Mouse (Mus musculus): ENCODE results near the gene Kcnk4. TPM values are rescaled to one million over a fixed set of nuclear protein-coding genes. Genes with fewer than 3 reads are reported as not detected.
A peak's percentile ranks its signal among the peaks of the same experiment; 100 is the strongest.

Kcnk4 gene
- polyA plus RNA-seq (2012; rRNA removed) = 0.17 TPM in 1 of 2 replicates, not detected in the other

DNA sequence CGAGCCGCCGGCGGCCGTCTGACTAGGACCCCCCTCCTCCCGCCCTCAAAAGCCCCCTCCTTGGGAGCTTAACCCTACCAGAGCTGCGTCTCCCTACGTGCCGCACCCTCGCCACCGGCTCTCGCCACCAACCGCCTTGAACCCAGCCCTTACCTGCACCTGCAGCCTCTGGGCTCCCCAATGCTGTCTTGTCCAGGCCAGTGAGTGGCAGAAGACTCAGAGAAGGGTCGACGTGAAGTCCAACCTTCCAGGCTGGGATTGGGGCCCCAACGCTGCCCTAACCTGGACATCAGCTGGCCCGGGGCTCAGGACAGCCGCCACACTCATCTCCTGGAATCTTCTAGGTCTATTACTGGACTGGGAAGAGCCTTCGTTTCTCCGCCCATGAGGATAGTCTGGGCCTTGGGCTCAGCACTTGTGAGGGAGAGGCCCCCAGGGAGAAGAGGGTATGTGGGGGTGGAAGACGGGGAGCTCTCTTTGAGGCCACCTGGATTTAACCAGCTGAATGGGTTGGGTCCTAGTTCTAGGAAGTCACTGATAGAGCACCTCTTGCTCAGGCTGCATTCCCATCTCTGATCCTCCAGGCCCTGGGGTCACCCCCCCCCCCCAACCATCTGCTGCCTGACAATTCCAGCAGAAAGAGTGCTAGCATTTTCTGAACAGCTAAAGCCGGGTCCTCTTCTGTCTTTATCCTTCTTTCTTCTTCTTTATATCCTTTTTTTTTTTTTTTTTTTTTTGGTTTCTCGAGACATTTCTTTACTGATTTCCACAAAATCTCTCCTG, at the start of gene Kcnk4:
TSS of gene Kcnk4 (minus strand) at position 321 of the 783 bp plus-strand sequence.
- peaks cover 5% of the 10 kb centered on the region; the same call in 1 of the 2 replicates for H3K4me1 ChIP-seq (ENCODE audit: control insufficient read depth, insufficient read depth, low read length)
- H3K4me3 ChIP-seq (replicated peaks; ENCODE audit: extremely low read depth, low read depth, low read length) = peak within 1 kb of the TSS; percentile 42
- 15% methylated on average over 23 of the region's 23 CpGs for WGBS
- TF ChIP-seq CTCF (IDR thresholded peaks at IDR 0.05; ENCODE audit: insufficient read depth, low read length) (no peak), POLR2A (IDR thresholded peaks at IDR 0.05; ENCODE audit: borderline replicate concordance, extremely low read depth, low read depth, low read length) (no peak)
- no peak for DNase-seq

GRCm38 (mm10) chr19:6983621-6984020, 49.3 kb upstream of the Kcnk4 start:
- no peak overlapping the region for H3K4me3 ChIP-seq (replicated peaks; ENCODE audit: extremely low read depth, low read depth, low read length)
- DNase-seq = no peak
- H3K4me1 ChIP-seq (ENCODE audit: control insufficient read depth, insufficient read depth, low read length) = peaks cover 12% of the 10 kb centered on the region
- WGBS = 95% methylated on average over 5 of the region's 5 CpGs
- TF ChIP-seq CTCF (IDR thresholded peaks at IDR 0.05; ENCODE audit: insufficient read depth, low read length) = no peak
- no peak for TF ChIP-seq POLR2A (IDR thresholded peaks at IDR 0.05; ENCODE audit: borderline replicate concordance, extremely low read depth, low read depth, low read length)

DNA sequence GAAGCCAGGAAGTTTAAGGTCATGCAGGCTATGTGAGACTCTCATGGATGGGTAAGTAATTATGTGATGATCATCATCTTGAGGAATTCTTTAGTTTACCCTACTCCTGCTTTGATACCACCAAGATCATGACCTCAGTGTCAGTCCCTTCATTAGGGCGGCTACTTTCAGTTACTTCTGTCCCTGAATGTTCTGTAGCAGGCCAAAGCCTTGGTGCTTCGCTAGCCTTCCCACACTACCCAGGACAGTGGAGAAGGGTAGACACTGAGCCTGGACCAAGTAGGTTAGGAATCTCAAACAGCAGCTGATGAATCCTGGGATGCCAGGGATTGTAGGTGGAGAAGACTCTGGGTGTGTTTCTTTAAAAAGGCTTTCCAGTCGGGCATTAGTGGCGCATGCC, 47.1 kb upstream of the Kcnk4 start:
- TF ChIP-seq CTCF (IDR thresholded peaks at IDR 0.05; ENCODE audit: insufficient read depth, low read length) (no peak), POLR2A (IDR thresholded peaks at IDR 0.05; ENCODE audit: borderline replicate concordance, extremely low read depth, low read depth, low read length) (no peak)
- WGBS = 87% methylated on average over 4 of the region's 4 CpGs
- Histone ChIP-seq H3K4me1 (ENCODE audit: control insufficient read depth, insufficient read depth, low read length) (peaks cover 5% of the 10 kb centered on the region), H3K4me3 (replicated peaks; ENCODE audit: extremely low read depth, low read depth, low read length) (no peak overlapping the region)
- no peak for DNase-seq

GRCm38 (mm10) chr19:6980381-6981093, 46.2 kb upstream of the Kcnk4 start, which contains the start of gene Fkbp2:
Fkbp2 (minus strand) TSS chr19:6980501.
- TF ChIP-seq CTCF (IDR thresholded peaks at IDR 0.05; ENCODE audit: insufficient read depth, low read length) (no peak), POLR2A (IDR thresholded peaks at IDR 0.05; ENCODE audit: borderline replicate concordance, extremely low read depth, low read depth, low read length) (peak; percentile 98)
- H3K4me1 ChIP-seq (ENCODE audit: control insufficient read depth, insufficient read depth, low read length) = peaks cover 14% of the 10 kb centered on the region
- 1% methylated on average over 38 of the region's 38 CpGs for WGBS
- peak; percentile 99 for DNase-seq
- H3K4me3 ChIP-seq (replicated peaks; ENCODE audit: extremely low read depth, low read depth, low read length) = peak within 1 kb of the TSS; percentile 83

- Histone ChIP-seq H3K4me3 (replicated peaks; ENCODE audit: extremely low read depth, low read depth, low read length) (peak overlapping the region; percentile 80), H3K4me1 (ENCODE audit: control insufficient read depth, insufficient read depth, low read length) (peaks cover 15% of the 10 kb centered on the region)
- peak; percentile 99 for DNase-seq
- TF ChIP-seq POLR2A (IDR thresholded peaks at IDR 0.05; ENCODE audit: borderline replicate concordance, extremely low read depth, low read depth, low read length) (peak; percentile 57; the same call in 1 of the 2 replicates), CTCF (IDR thresholded peaks at IDR 0.05; ENCODE audit: insufficient read depth, low read length) (peak; percentile 31; the same call in 1 of the 2 replicates)
- WGBS = under 1% methylated on average over 58 of the region's 59 CpGs
Observed at GRCm38 (mm10) chr19:6979486-6980380, 45.4 kb upstream of the Kcnk4 start.

- TF ChIP-seq CTCF (IDR thresholded peaks at IDR 0.05; ENCODE audit: insufficient read depth, low read length) (no peak), POLR2A (IDR thresholded peaks at IDR 0.05; ENCODE audit: borderline replicate concordance, extremely low read depth, low read depth, low read length) (no peak)
- 13% methylated on average over 11 of the region's 11 CpGs for WGBS
- Histone ChIP-seq H3K4me1 (ENCODE audit: control insufficient read depth, insufficient read depth, low read length) (peaks cover 15% of the 10 kb centered on the region), H3K4me3 (replicated peaks; ENCODE audit: extremely low read depth, low read depth, low read length) (peak overlapping the region; percentile 80)
- no peak for DNase-seq
Observed at GRCm38 (mm10) chr19:6979001-6979479, 44.7 kb upstream of the Kcnk4 start.

DNA sequence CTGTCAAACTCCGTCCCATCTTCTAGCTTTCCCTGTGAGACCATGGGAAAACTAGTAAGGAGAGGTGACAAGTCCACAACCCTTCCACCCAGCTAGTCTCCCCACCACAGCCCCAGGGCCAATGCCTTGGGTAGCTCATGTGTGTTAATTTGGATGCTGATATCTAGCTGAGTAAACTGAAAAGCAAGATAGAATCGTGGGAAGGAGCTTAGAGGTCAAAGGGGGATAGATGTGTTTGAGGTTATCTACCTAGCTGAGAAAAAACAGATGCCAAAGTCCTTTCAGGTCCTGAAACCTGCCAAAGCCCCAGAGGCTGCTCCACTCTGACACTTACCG, 44.3 kb upstream of the Kcnk4 start:
- H3K4me1 ChIP-seq (ENCODE audit: control insufficient read depth, insufficient read depth, low read length) = peaks cover 15% of the 10 kb centered on the region
- DNase-seq = no peak
- WGBS = 54% methylated on average over 3 of the region's 3 CpGs
- TF ChIP-seq POLR2A (IDR thresholded peaks at IDR 0.05; ENCODE audit: borderline replicate concordance, extremely low read depth, low read depth, low read length) (no peak), CTCF (IDR thresholded peaks at IDR 0.05; ENCODE audit: insufficient read depth, low read length) (no peak)
- H3K4me3 ChIP-seq (replicated peaks; ENCODE audit: extremely low read depth, low read depth, low read length) = no peak overlapping the region

DNA sequence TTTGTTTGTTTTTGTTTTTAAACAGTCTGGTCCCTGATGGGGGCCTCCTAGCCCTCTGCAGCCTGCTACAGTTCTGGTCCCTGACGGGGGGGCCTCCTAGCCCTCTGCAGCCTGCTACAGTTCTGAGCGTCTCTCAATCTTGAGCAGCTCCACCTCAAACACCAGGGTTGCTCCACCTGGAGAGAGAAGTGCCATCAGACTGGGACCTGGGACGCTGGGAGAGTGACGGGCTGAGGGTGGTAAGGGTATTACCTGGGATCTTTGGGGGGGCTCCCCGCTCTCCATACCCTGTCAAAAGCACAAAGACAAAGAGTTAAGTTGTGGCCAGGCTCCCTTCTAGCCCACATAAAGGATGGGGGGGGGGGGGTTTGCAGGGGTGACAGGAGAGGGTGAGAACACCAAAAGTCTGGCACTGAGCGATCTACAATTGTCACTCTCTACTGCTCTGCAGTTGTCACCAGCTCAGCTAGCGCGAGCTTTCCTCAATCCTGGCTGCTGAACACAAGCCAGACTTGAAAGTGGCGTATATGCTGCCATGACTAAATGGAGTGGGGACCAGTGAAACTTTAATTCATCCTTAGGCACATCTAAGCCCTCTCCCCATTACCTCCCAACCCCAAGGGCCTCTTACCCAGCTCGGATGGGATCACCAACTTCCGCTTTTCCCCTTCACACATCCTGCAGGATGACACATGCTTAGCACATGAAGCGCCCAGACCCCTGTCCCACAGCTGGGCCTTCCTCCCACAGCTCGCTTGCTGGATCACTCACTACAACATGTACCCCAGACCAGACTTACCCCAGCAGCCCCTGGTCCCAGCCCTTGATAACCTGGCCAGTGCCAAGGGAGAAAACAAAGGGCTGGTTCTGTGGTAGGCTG, 43.7 kb upstream of the Kcnk4 start:
- no peak for DNase-seq
- no peak for TF ChIP-seq POLR2A (IDR thresholded peaks at IDR 0.05; ENCODE audit: borderline replicate concordance, extremely low read depth, low read depth, low read length)
- TF ChIP-seq CTCF (IDR thresholded peaks at IDR 0.05; ENCODE audit: insufficient read depth, low read length) = no peak
- H3K4me1 ChIP-seq (ENCODE audit: control insufficient read depth, insufficient read depth, low read length) = peaks cover 15% of the 10 kb centered on the region
- no peak overlapping the region for H3K4me3 ChIP-seq (replicated peaks; ENCODE audit: extremely low read depth, low read depth, low read length)
- 83% methylated on average over 13 of the region's 13 CpGs for WGBS

Data from lung, adult 2 months (tissue).